Mouse (Mus musculus) midbrain, embryonic 11.5 days (tissue): ENCODE results near the gene Phf1. TPM values are rescaled to one million over a fixed set of nuclear protein-coding genes. Genes with fewer than 3 reads are reported as not detected.

Experiments used
- ATAC-seq: fragments of 200-750 bp; cut with Nextera tagmentation; 2 replicates; pipeline ENCODE4 v1.8.0; 2017; ENCODE audit warnings: moderate TSS enrichment, moderate library complexity; ENCODE audit not compliant: low FRiP score
- DNase-seq: peaks from one replicate; pipeline ENCODE4 v3.0.0; 2015; ENCODE audit warnings: low spot score; ENCODE audit errors: missing footprints
- H3K27ac ChIP-seq: fragments of 300-500 bp; sonication (generic); 2 replicates; pipeline ENCODE4 v1.5.1; 2014; ENCODE audit warnings: low read depth, low read length
- H3K27me3 ChIP-seq: fragments of 300-500 bp; sonication (generic); 2 replicates; pipeline ENCODE4 v1.6.1; 2014; ENCODE audit warnings: mild to moderate bottlenecking, low read length, moderate library complexity, mixed read lengths; ENCODE audit not compliant: control insufficient read depth, insufficient read depth
- H3K36me3 ChIP-seq: fragments of 300-500 bp; sonication (generic); 2 replicates; pipeline ENCODE4 v1.6.1; 2014; ENCODE audit warnings: mild to moderate bottlenecking, low read length, moderate library complexity, mixed read lengths; ENCODE audit not compliant: control insufficient read depth, insufficient read depth
- H3K4me1 ChIP-seq: fragments of 300-500 bp; sonication (generic); 2 replicates; pipeline ENCODE4 v1.6.1; 2014; ENCODE audit warnings: low read length; ENCODE audit not compliant: control insufficient read depth, insufficient read depth
- H3K4me2 ChIP-seq: fragments of 300-500 bp; sonication (generic); 2 replicates; pipeline ENCODE4 v1.6.1; 2014; ENCODE audit warnings: mild to moderate bottlenecking, moderate library complexity
- H3K4me3 ChIP-seq: fragments of 300-500 bp; sonication (generic); 2 replicates; pipeline ENCODE4 v1.5.1; 2014; ENCODE audit warnings: low read depth, low read length
- H3K9ac ChIP-seq: fragments of 300-500 bp; sonication (generic); 2 replicates; pipeline ENCODE4 v1.6.1; 2014; ENCODE audit warnings: low read length
- H3K9me3 ChIP-seq: fragments of 300-500 bp; sonication (generic); 2 replicates; pipeline ENCODE4 v1.6.1; 2016; ENCODE audit warnings: low read length; ENCODE audit not compliant: control insufficient read depth
- WGBS: fragments of 180-500 bp; shearing (Covaris S2); extraction: QIAGEN DNeasy Blood & Tissue Kit; methylation state at CpG from one replicate; pipeline ENCODE4 v1.1.7; 2014; 5-methylcytosine and 5-hydroxymethylcytosine counted together
- polyA plus RNA-seq: library from polyadenylated mRNA; unstranded; fragments of >200 nt; fragmentation: Nextera tagmentation; extraction: Ambion mirVana; gene quantifications from 2 replicates; pipeline ENCODE4 v1.2.1, GENCODE M21; 2014

Phf1 gene
- polyA plus RNA-seq, 1 experiment from 2014 or later: 3.6 TPM

GRCm38 (mm10) chr17:26953201-26953600, 20.3 kb downstream of the Phf1 start:
- Histone ChIP-seq H3K4me3 (peak overlapping the region; percentile 41; the same call in 1 of the 2 replicates), H3K27me3 (no peaks in the 10 kb centered on the region), H3K4me1 (peaks cover 50% of the 10 kb centered on the region), H3K9ac (peak overlapping the region; percentile 74), H3K36me3 (peaks cover 13% of the 10 kb centered on the region; the same call in 1 of the 2 replicates), H3K4me2 (peak overlapping the region; percentile 82), H3K9me3 (no peaks in the 10 kb centered on the region), H3K27ac (no peak overlapping the region)
- WGBS: 15% methylated on average over 6 of the region's 6 CpGs
- DNase-seq (no peak), ATAC-seq (no peak)

GRCm38 (mm10) chr17:26953726-26954125, 20.9 kb downstream of the Phf1 start:
- DNase-seq: no peak
- Histone ChIP-seq H3K4me3 (peak overlapping the region; percentile 41; the same call in 1 of the 2 replicates), H3K9ac (peak overlapping the region; percentile 74), H3K4me1 (peaks cover 49% of the 10 kb centered on the region), H3K9me3 (no peaks in the 10 kb centered on the region), H3K4me2 (peak overlapping the region; percentile 82), H3K27ac (no peak overlapping the region), H3K36me3 (peaks cover 13% of the 10 kb centered on the region; the same call in 1 of the 2 replicates), H3K27me3 (no peaks in the 10 kb centered on the region)
- no peak for ATAC-seq
- WGBS: 17% methylated on average over 11 of the region's 16 CpGs

GRCm38 (mm10) chr17:26956309-26956708, 23.5 kb downstream of the Phf1 start:
- ATAC-seq (no peak), DNase-seq (no peak)
- no peak overlapping the region for H3K4me2 ChIP-seq
- no peak overlapping the region for H3K9ac ChIP-seq
- H3K9me3 ChIP-seq: no peaks in the 10 kb centered on the region
- 82% methylated on average over 5 of the region's 5 CpGs for WGBS
- no peaks in the 10 kb centered on the region for H3K27me3 ChIP-seq
- peaks cover 13% of the 10 kb centered on the region; the same call in 1 of the 2 replicates for H3K36me3 ChIP-seq
- H3K4me1 ChIP-seq: peaks cover 27% of the 10 kb centered on the region
- H3K4me3 ChIP-seq: no peak overlapping the region
- no peak overlapping the region for H3K27ac ChIP-seq

- no peak for ATAC-seq
- Histone ChIP-seq H3K4me2 (no peak overlapping the region), H3K4me3 (no peak overlapping the region), H3K4me1 (peaks cover 22% of the 10 kb centered on the region), H3K27ac (no peak overlapping the region), H3K9me3 (no peaks in the 10 kb centered on the region), H3K36me3 (peaks cover 13% of the 10 kb centered on the region; the same call in 1 of the 2 replicates), H3K27me3 (no peaks in the 10 kb centered on the region), H3K9ac (no peak overlapping the region)
- WGBS: 89% methylated on average over 18 of the region's 18 CpGs
- no peak for DNase-seq
Measured at GRCm38 (mm10) chr17:26956895-26957294, 24.0 kb downstream of the Phf1 start.

DNA sequence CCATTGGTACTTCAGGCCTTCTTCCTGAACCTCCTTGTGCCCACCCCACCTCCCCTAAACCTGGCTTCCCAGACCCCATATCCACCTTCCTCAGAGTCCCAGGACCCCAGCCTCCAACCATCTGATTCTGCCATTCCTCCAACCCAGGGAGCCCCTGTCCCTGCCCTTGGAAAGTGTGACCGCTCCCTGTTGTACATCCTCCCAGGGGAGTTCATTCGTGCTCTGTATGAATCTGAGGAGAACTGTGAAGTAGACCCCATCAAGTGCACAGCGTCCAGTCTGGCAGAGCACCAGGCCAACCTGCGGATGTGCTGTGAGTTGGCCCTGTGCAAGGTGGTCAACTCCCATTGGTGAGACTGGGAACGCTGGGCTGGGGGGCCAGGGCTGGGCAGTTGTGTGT, 25.0 kb downstream of the Phf1 start:
- H3K4me1 ChIP-seq: peaks cover 12% of the 10 kb centered on the region
- no peak for DNase-seq
- H3K4me2 ChIP-seq: no peak overlapping the region
- WGBS: 96% methylated on average over 5 of the region's 5 CpGs
- peaks cover 15% of the 10 kb centered on the region for H3K36me3 ChIP-seq
- H3K9ac ChIP-seq: no peak overlapping the region
- no peaks in the 10 kb centered on the region for H3K27me3 ChIP-seq
- no peak for ATAC-seq
- no peak overlapping the region for H3K4me3 ChIP-seq
- H3K9me3 ChIP-seq: no peaks in the 10 kb centered on the region
- H3K27ac ChIP-seq: no peak overlapping the region

DNA sequence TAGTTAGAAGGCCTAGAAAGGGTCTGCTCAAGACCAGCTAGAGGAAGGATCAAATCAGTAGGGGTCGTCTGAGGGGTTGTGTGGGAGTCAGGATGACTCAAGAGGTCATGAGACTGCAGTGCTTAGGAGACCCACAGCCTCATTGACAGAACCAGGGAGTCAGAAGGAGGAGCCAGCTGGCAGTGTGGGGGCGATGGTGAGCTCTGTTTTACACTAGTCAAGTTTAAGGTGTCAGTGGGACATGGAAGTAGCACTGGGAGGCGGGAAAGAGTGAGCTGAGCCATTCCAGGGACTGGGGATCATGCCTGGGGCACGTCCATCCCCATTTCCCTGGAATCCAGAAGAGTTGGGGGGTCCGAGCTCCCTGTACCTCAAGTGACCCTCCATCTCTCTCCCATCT, 26.0 kb downstream of the Phf1 start:
- peaks cover 19% of the 10 kb centered on the region for H3K36me3 ChIP-seq
- H3K27me3 ChIP-seq: no peaks in the 10 kb centered on the region
- H3K4me2 ChIP-seq: no peak overlapping the region
- ATAC-seq (no peak), DNase-seq (no peak)
- H3K27ac ChIP-seq: no peak overlapping the region
- peaks cover 2% of the 10 kb centered on the region; the same call in 1 of the 2 replicates for H3K4me1 ChIP-seq
- H3K4me3 ChIP-seq: no peak overlapping the region
- H3K9ac ChIP-seq: no peak overlapping the region
- WGBS: 69% methylated on average over 5 of the region's 5 CpGs
- H3K9me3 ChIP-seq: no peaks in the 10 kb centered on the region

DNA sequence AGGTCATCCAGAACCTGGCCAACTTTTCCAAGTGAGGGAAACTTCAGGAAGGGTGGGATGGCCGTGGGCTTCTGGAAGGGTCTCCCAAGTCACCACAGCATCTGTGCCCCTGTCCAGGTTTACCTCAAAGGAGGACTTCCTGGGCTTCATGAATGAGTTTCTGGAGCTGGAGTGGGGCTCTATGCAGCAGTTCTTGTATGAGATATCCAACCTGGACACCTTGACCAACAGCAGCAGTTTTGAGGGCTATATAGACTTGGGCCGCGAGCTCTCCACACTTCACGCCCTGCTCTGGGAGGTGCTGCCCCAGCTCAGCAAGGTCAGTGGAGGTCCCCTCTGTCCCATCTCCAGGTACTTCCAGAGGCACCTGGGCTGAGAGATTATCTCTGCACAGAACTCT, 27.0 kb downstream of the Phf1 start:
- H3K4me3 ChIP-seq: no peak overlapping the region

GRCm38 (mm10) chr17:26961572-26962240, 28.9 kb downstream of the Phf1 start:
- no peak overlapping the region for H3K4me2 ChIP-seq
- DNase-seq (no peak), ATAC-seq (no peak)
- peaks cover 23% of the 10 kb centered on the region for H3K36me3 ChIP-seq
- WGBS: 91% methylated on average over 21 of the region's 21 CpGs
- no peak overlapping the region for H3K9ac ChIP-seq
- H3K9me3 ChIP-seq: no peaks in the 10 kb centered on the region
- no peaks in the 10 kb centered on the region for H3K4me1 ChIP-seq
- H3K27me3 ChIP-seq: no peaks in the 10 kb centered on the region
- H3K27ac ChIP-seq: no peak overlapping the region
- no peak overlapping the region for H3K4me3 ChIP-seq

More for the DNA sequence above, 27.0 kb downstream of the Phf1 start:
- Histone ChIP-seq H3K4me2 (no peak overlapping the region), H3K4me1 (no peaks in the 10 kb centered on the region), H3K27me3 (no peaks in the 10 kb centered on the region), H3K9ac (no peak overlapping the region), H3K9me3 (no peaks in the 10 kb centered on the region), H3K36me3 (peaks cover 24% of the 10 kb centered on the region), H3K27ac (no peak overlapping the region)
- WGBS: 92% methylated on average over 4 of the region's 4 CpGs
- DNase-seq (no peak), ATAC-seq (no peak)

DNA sequence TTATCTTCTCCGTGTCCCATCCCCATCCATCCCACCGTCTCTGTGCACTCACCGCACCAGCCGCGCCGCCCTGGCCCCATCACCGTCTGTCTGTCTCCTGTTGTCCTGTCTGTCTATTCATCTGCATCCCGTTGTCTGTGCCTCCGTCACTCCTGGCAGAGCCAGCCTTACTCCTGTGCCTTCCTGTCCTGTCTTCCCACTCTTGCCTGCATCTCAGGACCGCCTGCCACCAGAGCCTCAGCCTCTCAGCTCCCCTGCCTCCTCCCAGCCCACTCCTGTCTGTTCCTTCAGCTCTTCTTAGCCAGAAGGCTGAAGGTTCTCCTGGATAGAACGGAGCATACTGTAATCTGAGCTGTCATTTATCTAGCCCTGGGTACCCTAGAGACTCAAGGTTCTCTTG, 34.1 kb downstream of the Phf1 start:
- Histone ChIP-seq H3K4me1 (peaks cover 2% of the 10 kb centered on the region; the same call in 1 of the 2 replicates), H3K27ac (no peak overlapping the region), H3K4me2 (no peak overlapping the region), H3K9ac (no peak overlapping the region), H3K27me3 (no peaks in the 10 kb centered on the region), H3K36me3 (peaks cover 18% of the 10 kb centered on the region), H3K9me3 (no peaks in the 10 kb centered on the region), H3K4me3 (no peak overlapping the region)
- DNase-seq (no peak), ATAC-seq (no peak)
- WGBS: 89% methylated on average over 11 of the region's 11 CpGs
